Mouse (Mus musculus) bone marrow, adult 2 months (tissue): ENCODE results near the gene Ago3. TPM values are rescaled to one million over a fixed set of nuclear protein-coding genes. Genes with fewer than 3 reads are reported as not detected.

Experiments
- H3K27ac ChIP-seq: fragments of 200-500 bp; 2 replicates; pipeline ENCODE4 v1.5.1; 2012; ENCODE audit warnings: low read depth, mild to moderate bottlenecking, control low read depth, inconsistent platforms, low read length; ENCODE audit not compliant: control insufficient read depth, poor library complexity, insufficient read depth
- H3K4me1 ChIP-seq: fragments of 200-500 bp; 2 replicates; pipeline ENCODE4 v1.6.1; 2011; ENCODE audit warnings: low read length; ENCODE audit not compliant: control insufficient read depth, insufficient read depth
- H3K4me3 ChIP-seq: fragments of 200-500 bp; replicated peaks from 2 replicates; pipeline ENCODE3; 2011; ENCODE audit warnings: mild to moderate bottlenecking, low read depth, low read length, control low read depth; ENCODE audit not compliant: control insufficient read depth
- CTCF ChIP-seq: fragments of 200-500 bp; IDR thresholded peaks from 2 replicates; pipeline ENCODE4 v1.5.1; 2011; ENCODE audit warnings: low read length, control low read depth; ENCODE audit not compliant: control insufficient read depth, insufficient read depth
- POLR2A ChIP-seq: fragments of 200-500 bp; IDR thresholded peaks from 2 replicates; pipeline ENCODE4 v1.6.1; 2011; ENCODE audit warnings: low read depth, mild to moderate bottlenecking, control low read depth, low read length, borderline replicate concordance; ENCODE audit not compliant: control insufficient read depth
- WGBS: fragments of 180-500 bp; shearing (Covaris S2); methylation state at CpG from one replicate; pipeline ENCODE4 v1.1.7; 2018; 5-methylcytosine and 5-hydroxymethylcytosine counted together
- polyA plus RNA-seq: library from polyadenylated mRNA; stranded (reverse); fragments of >200 nt; gene quantifications from 2 replicates; pipeline ENCODE4 v1.2.4, GENCODE M21; 2011; ENCODE audit warnings: low replicate concordance; ENCODE audit not compliant: missing spikeins, insufficient read depth, insufficient read length

Ago3 gene
- polyA plus RNA-seq = 1.9 and 5.2 TPM in 2 replicates

DNA sequence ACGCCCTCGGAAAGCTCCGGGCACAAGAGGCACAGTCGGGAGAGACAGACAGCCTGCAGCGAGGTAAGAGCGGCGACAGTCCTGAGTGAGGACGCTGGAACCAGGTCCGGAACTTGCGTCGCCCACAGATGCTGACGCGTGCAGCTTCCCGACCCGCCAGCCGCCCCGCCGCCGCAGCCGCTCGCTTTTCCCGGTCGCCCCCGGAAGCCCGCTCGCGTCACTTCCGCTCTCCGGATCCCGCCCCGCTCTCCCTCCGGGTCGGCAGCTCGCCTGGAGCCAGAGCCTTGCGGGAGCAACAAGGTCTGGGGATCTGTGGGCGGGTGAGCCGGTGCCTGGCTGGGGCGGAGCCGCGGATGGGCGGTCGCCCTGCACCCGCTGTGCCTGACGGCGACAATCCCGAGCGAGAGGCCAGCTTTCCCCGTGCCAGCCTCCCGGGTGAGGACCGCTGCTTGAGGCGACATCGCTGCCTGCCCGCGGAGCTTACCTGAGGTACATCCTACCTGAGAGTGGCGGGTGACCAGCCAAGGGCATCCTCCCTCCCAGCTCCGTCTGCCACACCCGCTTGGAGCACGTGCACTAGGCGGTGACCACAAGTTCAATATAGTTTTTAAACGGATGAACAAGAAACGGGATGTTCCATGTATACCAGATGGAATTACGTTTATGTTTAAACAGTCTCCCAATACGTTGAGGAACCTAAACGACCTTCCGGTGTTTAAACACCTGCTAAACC, at the start of gene Ago3:
Gene Ago3, minus strand, starts transcription at position 210 of the 733 bp plus-strand sequence.
- under 1% methylated on average over 64 of the region's 65 CpGs for WGBS
- TF ChIP-seq CTCF (no peak), POLR2A (0 out of 2 replicates have a peak, but pooled peaks have one; percentile 52)

GRCm38 (mm10) chr4:126473031-126473430, 43.7 kb upstream of the Ago3 start:
- TF ChIP-seq POLR2A = no peak
- TF ChIP-seq CTCF = no peak
- WGBS = 63% methylated on average over 5 of the region's 5 CpGs
- Histone ChIP-seq H3K4me3 (no peak overlapping the region), H3K27ac (no peak overlapping the region), H3K4me1 (no peaks in the 10 kb centered on the region)

More for the DNA sequence above, at the start of gene Ago3:
- Histone ChIP-seq H3K4me1 (peaks cover 1% of the 10 kb centered on the region; the same call in 1 of the 2 replicates), H3K4me3 (peak within 1 kb of the TSS; percentile 95), H3K27ac (peak within 1 kb of the TSS; percentile 62)

DNA sequence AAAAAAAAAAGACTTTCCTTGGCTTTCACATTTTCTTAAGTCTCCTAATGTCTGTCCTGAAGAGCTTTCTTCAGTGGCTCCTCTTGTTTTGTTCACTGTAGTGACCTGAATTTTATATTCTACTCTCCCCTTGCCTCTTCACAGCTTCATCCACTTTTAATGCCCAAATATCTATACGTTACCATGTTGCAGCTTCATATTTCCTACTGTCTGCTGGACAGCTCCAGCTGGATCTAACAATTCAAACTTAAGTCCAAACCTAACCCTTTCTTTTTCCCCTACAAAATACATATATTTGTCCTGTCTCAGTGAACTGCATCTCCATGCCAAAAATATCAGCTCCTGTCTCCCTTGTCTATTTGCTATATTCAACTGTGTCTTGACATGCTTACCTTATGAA, 40.0 kb upstream of the Ago3 start:
- Histone ChIP-seq H3K4me1 (no peaks in the 10 kb centered on the region), H3K4me3 (no peak overlapping the region), H3K27ac (no peak overlapping the region)
- 54% methylated on average over 1 of the region's 1 CpGs for WGBS
- TF ChIP-seq POLR2A (no peak), CTCF (no peak)

DNA sequence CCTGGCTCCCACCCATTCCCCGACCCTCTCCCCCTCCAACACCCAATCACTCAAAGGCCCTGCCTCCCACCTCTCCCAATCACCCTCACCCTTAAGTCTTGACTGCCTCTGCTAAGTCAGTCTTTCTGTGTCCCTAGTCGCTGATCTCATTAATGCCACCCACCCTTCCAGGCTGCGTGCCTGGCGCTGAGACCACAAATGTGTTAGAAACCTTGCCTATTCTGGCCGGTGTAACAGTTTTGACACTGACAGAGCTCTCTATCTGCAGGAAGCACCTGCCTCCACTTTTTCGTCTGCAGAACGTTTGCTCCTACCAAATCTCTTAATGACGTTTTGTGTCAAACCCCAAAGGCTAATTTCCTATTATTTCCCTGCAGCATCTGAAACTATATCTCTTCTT, 39.6 kb upstream of the Ago3 start:
- peak overlapping the region; percentile 5; the same call in 1 of the 2 replicates for H3K27ac ChIP-seq
- H3K4me3 ChIP-seq = peak overlapping the region; percentile 0
- WGBS = 1% methylated on average over 8 of the region's 8 CpGs
- H3K4me1 ChIP-seq = no peaks in the 10 kb centered on the region
- TF ChIP-seq POLR2A (no peak), CTCF (no peak)

DNA sequence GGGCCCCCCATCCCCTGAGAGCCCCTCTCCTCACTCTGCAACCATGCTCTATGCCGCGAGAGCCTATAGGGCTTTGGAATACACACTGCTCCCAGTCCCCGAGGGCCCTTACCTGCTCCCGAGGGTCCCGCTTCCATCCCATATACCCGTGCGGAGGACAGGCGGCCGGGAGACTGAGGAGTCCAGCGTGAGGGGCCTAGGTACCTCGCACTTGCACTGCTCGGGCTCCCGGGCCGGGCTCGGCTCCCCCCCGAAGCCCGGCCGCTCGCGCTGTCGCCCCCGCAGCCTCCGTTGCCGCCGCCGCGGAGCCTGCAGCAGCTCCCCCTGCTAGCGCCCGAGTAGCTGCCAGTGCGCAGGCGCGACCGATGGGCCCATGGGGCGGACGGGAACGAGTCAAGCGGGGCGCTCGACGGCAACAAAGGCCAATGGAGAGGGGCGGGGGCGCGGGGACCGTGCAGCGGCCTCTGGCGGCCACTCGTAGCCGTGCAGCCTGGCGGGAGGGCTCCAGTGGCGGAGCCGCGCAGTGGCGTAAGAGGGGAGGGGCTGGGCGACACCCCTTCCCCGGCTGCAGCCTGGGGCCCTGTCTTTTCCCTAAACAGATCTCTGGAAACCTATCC, 39.0 kb upstream of the Ago3 start, which contains the start of gene Ago1:
Gene Ago1, minus strand, starts transcription at position 299 of the 617 bp plus-strand sequence.
- H3K4me1 ChIP-seq = no peaks in the 10 kb centered on the region
- H3K27ac ChIP-seq = peak within 1 kb of the TSS; percentile 64; the same call in 1 of the 2 replicates
- TF ChIP-seq POLR2A (peak; percentile 56; the same call in 1 of the 2 replicates), CTCF (peak; percentile 83)
- WGBS = under 1% methylated on average over 55 of the region's 55 CpGs
- H3K4me3 ChIP-seq = peak within 1 kb of the TSS; percentile 61

DNA sequence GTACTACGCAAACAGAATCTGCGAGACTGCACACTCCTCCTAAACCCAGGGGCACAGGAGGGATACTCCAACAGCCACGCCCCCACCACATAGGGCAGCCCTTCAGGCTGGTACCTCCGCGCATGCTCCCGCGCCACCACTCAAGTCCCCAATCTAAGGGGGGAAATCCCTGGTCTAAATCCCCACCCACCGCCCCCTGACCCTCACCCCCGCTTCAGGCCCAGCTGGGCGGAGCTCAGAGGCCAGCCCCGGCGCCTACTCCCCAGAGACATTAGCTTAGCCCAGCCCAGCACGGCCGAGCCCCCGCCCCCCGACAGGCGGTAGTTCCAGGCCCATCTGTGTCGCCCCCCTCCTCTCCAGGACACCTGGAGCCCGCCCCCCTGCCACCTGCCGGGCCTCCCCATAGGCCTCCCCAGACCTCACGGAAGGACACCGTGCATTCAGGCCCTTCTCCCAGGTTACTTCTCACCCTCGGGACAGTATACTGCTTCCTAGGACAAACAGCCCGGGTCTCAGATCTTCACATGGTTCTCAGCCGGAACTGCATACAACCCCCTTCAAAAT, 38.4 kb upstream of the Ago3 start:
- no peaks in the 10 kb centered on the region for H3K4me1 ChIP-seq
- TF ChIP-seq POLR2A (no peak), CTCF (no peak)
- under 1% methylated on average over 25 of the region's 25 CpGs for WGBS
- peak overlapping the region; percentile 64; the same call in 1 of the 2 replicates for H3K27ac ChIP-seq
- peak overlapping the region; percentile 61 for H3K4me3 ChIP-seq

DNA sequence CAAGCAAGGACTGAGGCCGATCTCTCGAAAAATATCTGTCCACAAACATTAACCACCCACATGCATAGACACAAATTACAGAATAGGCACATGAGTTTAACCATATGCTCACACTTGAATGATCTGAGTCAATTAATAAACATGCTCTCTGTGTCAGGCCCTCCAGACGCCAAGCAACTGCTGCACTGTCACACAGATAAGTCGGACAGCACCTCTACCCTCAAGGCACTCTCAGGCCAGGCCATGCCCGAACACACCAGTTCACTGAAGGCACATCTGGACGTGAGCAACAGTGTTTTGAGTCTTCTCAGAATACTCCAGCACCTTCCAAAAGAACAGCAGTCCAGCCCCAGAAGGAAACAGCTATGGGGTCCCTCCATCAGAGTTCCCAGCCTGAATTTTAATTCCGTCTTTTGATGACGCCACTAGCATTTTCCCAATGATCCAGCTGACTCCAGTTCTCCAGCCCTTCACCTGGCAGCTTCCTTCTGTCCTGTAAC, 36.9 kb upstream of the Ago3 start:
- no peak for TF ChIP-seq CTCF
- no peak for TF ChIP-seq POLR2A
- no peak overlapping the region for H3K27ac ChIP-seq
- WGBS = 77% methylated on average over 8 of the region's 8 CpGs
- no peaks in the 10 kb centered on the region for H3K4me1 ChIP-seq
- H3K4me3 ChIP-seq = no peak overlapping the region

DNA sequence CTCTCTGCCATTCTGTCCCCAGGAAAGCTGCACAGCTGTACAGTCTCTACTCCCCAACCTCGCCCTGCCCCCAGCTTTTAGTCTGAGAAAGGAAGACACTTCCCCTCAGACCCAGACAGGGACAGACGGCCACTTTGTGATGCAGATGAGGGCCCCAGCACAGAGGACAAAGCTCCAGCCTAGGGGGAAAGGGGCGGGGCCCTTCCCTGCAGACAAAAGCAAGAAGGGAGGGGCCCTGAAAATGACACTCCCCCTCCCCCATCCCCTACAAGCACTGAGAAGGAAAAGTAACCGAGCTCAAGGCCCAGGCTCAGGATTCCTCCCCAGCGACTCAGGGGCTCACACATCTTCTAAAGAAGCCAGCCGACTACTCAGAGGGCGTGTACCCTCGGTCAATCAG, 36.5 kb upstream of the Ago3 start:
- TF ChIP-seq CTCF (no peak), POLR2A (no peak)
- WGBS = 46% methylated on average over 8 of the region's 8 CpGs
- no peaks in the 10 kb centered on the region for H3K4me1 ChIP-seq
- H3K27ac ChIP-seq = no peak overlapping the region
- no peak overlapping the region for H3K4me3 ChIP-seq
